Mouse (Mus musculus): ENCODE results near the gene Arhgdig. TPM values are rescaled to one million over a fixed set of nuclear protein-coding genes. Genes with fewer than 3 reads are reported as not detected.

The Arhgdig gene
- polyA plus RNA-seq, 1 experiment = 3.2 TPM

DNA sequence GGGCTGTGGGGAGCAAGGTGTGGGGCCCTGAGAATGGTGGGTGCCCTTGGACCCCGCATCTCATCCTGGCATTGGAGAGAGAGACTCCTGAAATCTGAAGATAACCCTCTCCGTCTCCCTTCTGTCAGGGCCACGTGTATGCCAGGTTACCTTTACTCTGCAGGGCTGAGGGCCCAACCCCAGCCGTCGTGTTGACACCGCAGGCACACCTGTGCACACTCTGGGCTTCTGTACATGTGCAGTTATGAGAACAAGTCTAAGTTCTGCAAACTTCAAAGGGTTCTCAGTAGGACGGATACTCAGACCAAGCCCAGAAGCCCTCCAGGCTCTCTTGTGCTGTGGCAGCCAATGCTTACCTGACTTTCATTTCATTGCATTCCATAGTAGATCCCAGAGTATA is 4.7 kb upstream of the Arhgdig start:
- Histone ChIP-seq H3K4me3 (ENCODE audit: low read depth, low read length) (no peak overlapping the region), H3K36me3 (ENCODE audit: control insufficient read depth, insufficient read depth, low read length) (peaks cover 45% of the 10 kb centered on the region), H3K4me1 (ENCODE audit: control insufficient read depth, insufficient read depth, insufficient read length, low read length) (no peaks in the 10 kb centered on the region), H3K27me3 (ENCODE audit: control insufficient read depth, insufficient read depth, low read length) (no peaks in the 10 kb centered on the region), H3K27ac (ENCODE audit: insufficient read depth, low read depth, low read length) (no peak overlapping the region)
- TF ChIP-seq CTCF (IDR thresholded peaks at IDR 0.05; ENCODE audit: extremely low read depth, insufficient read length, insufficient replicate concordance, low read depth, low read length) = no peak
- no peak for TF ChIP-seq POLR2A (IDR thresholded peaks at IDR 0.05; ENCODE audit: low read depth, low read length)
- 72% methylated on average over 7 of the region's 7 CpGs for WGBS

DNA sequence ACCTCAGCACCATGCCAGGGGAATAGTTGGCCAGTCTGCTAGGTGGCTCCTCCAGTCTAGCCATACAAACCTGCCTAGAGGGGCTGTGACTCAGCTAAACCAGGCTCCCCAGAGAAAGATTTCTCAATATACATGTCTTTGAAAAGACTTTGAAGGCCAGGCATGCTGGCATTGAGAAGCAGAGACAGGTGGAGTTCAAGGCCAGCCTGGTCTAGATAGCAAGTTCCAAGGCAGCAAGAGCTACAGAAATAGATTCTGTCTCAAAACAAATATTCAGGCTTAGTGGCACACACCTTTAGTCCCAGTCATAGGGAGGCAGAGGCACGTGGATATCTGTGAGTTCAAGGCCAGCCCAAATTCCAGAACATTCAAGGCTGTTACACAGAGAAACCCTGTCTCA is 1.2 kb downstream of the Arhgdig start:
- Histone ChIP-seq H3K4me1 (ENCODE audit: control insufficient read depth, insufficient read depth, insufficient read length, low read length) (no peaks in the 10 kb centered on the region; the same call in 1 of the 2 replicates), H3K36me3 (ENCODE audit: control insufficient read depth, insufficient read depth, low read length) (no peaks in the 10 kb centered on the region), H3K27ac (ENCODE audit: insufficient read depth, low read depth, low read length) (no peak overlapping the region), H3K27me3 (ENCODE audit: control insufficient read depth, insufficient read depth, low read length) (0 out of 2 replicates have a peak, but pooled peaks cover under 1% of the 10 kb centered on the region), H3K4me3 (ENCODE audit: low read depth, low read length) (no peak overlapping the region)
- no peak for TF ChIP-seq CTCF (IDR thresholded peaks at IDR 0.05; ENCODE audit: extremely low read depth, insufficient read length, insufficient replicate concordance, low read depth, low read length)
- TF ChIP-seq POLR2A (IDR thresholded peaks at IDR 0.05; ENCODE audit: low read depth, low read length) = no peak
- 31% methylated on average over 1 of the region's 1 CpGs for WGBS

DNA sequence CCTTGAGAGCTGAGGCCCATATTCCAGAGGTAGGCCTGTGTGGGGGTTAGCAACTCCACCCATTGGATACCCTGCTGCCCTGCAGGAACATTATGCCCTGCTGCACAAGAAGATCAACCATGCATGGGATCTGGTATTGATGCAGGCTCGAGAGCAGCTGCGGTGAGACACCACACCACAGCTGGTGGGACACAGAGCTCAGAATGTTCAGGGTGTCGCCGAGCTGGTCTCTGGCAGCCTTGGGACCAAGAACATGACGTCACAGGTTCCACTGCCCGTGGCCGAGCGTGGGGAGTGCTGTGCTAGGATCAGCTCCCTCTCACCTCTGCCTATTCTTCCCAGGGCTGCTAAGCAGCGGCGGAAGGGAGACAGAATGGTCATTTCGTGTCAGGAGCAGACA is 2.8 kb downstream of the Arhgdig start:
- H3K27me3 ChIP-seq (ENCODE audit: control insufficient read depth, insufficient read depth, low read length) = 0 out of 2 replicates have a peak, but pooled peaks cover 8% of the 10 kb centered on the region
- 71% methylated on average over 11 of the region's 11 CpGs for WGBS
- no peak overlapping the region for H3K27ac ChIP-seq (ENCODE audit: insufficient read depth, low read depth, low read length)
- no peaks in the 10 kb centered on the region for H3K36me3 ChIP-seq (ENCODE audit: control insufficient read depth, insufficient read depth, low read length)
- TF ChIP-seq POLR2A (IDR thresholded peaks at IDR 0.05; ENCODE audit: low read depth, low read length) (no peak), CTCF (IDR thresholded peaks at IDR 0.05; ENCODE audit: extremely low read depth, insufficient read length, insufficient replicate concordance, low read depth, low read length) (no peak)
- H3K4me3 ChIP-seq (ENCODE audit: low read depth, low read length) = no peak overlapping the region
- H3K4me1 ChIP-seq (ENCODE audit: control insufficient read depth, insufficient read depth, insufficient read length, low read length) = peaks cover 3% of the 10 kb centered on the region

DNA sequence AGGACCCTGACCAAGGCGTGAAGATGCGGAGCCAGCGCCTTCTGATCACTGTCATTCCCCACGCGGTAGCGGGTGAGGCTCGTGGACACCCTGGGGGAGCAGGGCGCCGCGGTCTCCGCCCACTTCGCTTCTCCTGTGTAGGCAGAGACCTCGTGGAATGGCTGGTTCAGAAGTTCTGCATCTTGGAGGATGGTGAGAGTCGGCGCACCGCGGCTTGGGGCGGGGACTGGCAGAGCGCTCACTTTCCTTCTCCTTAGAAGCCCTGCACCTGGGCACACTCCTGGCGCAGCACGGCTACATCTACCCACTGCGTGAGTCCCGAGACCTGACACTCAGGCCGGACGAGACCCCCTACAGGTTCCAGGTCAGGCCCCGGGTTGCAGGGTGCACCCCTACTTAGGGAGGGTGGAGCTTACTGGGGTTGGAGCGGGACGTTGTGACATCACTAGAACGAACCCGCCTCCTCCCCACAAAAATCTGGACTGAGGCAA is 4.2 kb downstream of the Arhgdig start:
- Histone ChIP-seq H3K4me1 (ENCODE audit: control insufficient read depth, insufficient read depth, insufficient read length, low read length) (peaks cover 3% of the 10 kb centered on the region), H3K27ac (ENCODE audit: insufficient read depth, low read depth, low read length) (no peak overlapping the region), H3K36me3 (ENCODE audit: control insufficient read depth, insufficient read depth, low read length) (no peaks in the 10 kb centered on the region), H3K4me3 (ENCODE audit: low read depth, low read length) (peak overlapping the region; percentile 73), H3K27me3 (ENCODE audit: control insufficient read depth, insufficient read depth, low read length) (0 out of 2 replicates have a peak, but pooled peaks cover 8% of the 10 kb centered on the region)
- TF ChIP-seq POLR2A (IDR thresholded peaks at IDR 0.05; ENCODE audit: low read depth, low read length) (no peak), CTCF (IDR thresholded peaks at IDR 0.05; ENCODE audit: extremely low read depth, insufficient read length, insufficient replicate concordance, low read depth, low read length) (no peak)
- WGBS = 1% methylated on average over 30 of the region's 30 CpGs

DNA sequence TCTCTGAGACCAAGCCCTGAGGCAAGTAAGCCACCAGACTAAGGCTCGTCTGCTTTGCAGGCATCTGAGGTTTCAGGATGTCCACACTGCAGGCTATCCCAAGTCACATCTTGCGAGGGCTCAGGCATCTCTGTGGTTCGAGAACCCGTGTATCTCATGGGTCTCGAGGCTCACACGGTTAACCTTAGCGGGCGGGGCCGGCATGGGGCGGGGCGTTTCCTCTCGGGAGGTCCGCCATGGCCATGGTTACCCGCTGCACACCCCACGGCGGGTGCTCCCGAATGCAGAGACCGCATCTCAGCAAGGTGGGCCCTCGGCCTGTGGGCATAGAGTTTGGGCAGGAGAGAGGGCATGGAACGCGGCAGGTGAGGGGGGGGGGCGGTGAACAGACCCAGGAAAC is 4.8 kb downstream of the Arhgdig start, which contains the start of gene Rgs11:
Gene Rgs11, plus strand, starts transcription at position 215 of the 400 bp plus-strand sequence.
- 0 out of 2 replicates have a peak, but pooled peaks cover 8% of the 10 kb centered on the region for H3K27me3 ChIP-seq (ENCODE audit: control insufficient read depth, insufficient read depth, low read length)
- H3K36me3 ChIP-seq (ENCODE audit: control insufficient read depth, insufficient read depth, low read length) = no peaks in the 10 kb centered on the region; the same call in 1 of the 2 replicates
- no peak within 1 kb of the TSS for H3K27ac ChIP-seq (ENCODE audit: insufficient read depth, low read depth, low read length)
- 2% methylated on average over 22 of the region's 22 CpGs for WGBS
- peaks cover 3% of the 10 kb centered on the region for H3K4me1 ChIP-seq (ENCODE audit: control insufficient read depth, insufficient read depth, insufficient read length, low read length)
- TF ChIP-seq POLR2A (IDR thresholded peaks at IDR 0.05; ENCODE audit: low read depth, low read length) = no peak
- no peak for TF ChIP-seq CTCF (IDR thresholded peaks at IDR 0.05; ENCODE audit: extremely low read depth, insufficient read length, insufficient replicate concordance, low read depth, low read length)
- peak within 1 kb of the TSS; percentile 73 for H3K4me3 ChIP-seq (ENCODE audit: low read depth, low read length)

DNA sequence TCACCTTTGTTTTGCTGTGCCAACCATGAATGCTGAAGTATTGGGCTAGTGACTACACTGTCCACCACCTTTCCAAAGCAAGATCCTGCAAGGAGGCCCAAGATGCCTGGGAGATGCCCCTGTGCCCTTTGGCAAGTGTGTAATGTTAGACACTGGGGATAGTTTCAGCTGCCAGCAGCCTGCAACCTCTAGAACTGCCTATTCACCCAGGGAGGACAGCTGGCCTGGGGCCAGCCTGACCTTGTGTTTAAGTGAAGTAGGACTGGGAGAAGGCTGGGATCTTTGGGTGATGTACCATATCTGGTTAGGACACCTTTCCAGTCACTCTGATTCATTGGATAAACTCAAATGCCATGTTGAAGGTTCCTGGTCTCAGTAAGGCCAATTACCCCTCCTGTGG is 5.6 kb downstream of the Arhgdig start:
- Histone ChIP-seq H3K36me3 (ENCODE audit: control insufficient read depth, insufficient read depth, low read length) (no peaks in the 10 kb centered on the region; the same call in 1 of the 2 replicates), H3K27ac (ENCODE audit: insufficient read depth, low read depth, low read length) (no peak overlapping the region), H3K27me3 (ENCODE audit: control insufficient read depth, insufficient read depth, low read length) (0 out of 2 replicates have a peak, but pooled peaks cover 8% of the 10 kb centered on the region), H3K4me1 (ENCODE audit: control insufficient read depth, insufficient read depth, insufficient read length, low read length) (peaks cover 3% of the 10 kb centered on the region), H3K4me3 (ENCODE audit: low read depth, low read length) (no peak overlapping the region)
- no peak for TF ChIP-seq CTCF (IDR thresholded peaks at IDR 0.05; ENCODE audit: extremely low read depth, insufficient read length, insufficient replicate concordance, low read depth, low read length)
- no peak for TF ChIP-seq POLR2A (IDR thresholded peaks at IDR 0.05; ENCODE audit: low read depth, low read length)

DNA sequence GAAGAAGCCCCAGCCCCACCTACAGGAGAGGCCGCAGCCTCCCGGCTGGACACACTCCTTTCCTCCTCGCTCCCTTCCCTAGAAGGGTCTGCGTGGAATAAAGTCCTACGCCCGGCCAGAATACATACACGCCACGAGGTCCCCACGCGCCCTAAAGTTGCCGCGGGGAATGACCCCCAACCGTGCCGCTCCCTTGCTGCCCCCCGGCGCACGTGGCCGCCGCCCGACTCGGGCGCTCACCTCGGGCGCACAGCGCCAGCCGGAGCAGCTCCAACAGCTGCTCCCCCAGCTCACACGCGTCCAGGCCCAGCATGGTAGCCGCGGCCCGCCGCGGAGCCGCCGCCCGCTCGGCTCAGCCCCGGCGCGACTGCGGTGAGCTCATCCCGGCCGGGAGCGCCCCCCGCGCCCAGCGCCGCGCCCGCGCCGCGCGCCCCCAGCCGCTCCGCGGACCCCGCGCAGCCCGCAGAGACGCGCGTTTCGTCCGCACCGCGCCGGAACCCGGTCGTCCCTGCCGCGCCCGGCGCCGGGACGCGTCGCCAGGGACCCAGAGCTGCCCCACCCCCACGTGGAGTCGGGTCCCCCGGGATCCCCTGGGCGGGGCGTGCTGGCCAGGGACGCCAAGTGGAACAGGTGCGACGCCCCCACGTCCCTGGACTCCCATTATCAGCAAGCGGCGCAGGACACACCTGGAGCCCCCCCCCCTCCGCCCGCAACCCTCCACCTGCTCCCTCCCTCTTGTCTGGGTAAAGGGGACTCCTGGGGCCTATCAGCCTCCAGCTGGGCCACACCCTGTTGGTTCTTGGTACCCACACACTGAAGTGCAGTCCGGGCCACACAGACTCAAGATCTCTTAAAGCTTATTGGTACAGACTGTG is 6.5 kb downstream of the Arhgdig start:
- no peak overlapping the region for H3K27ac ChIP-seq (ENCODE audit: insufficient read depth, low read depth, low read length)
- peaks cover 3% of the 10 kb centered on the region for H3K4me1 ChIP-seq (ENCODE audit: control insufficient read depth, insufficient read depth, insufficient read length, low read length)
- H3K4me3 ChIP-seq (ENCODE audit: low read depth, low read length) = peak overlapping the region; percentile 60
- TF ChIP-seq POLR2A (IDR thresholded peaks at IDR 0.05; ENCODE audit: low read depth, low read length) = no peak
- no peaks in the 10 kb centered on the region; the same call in 1 of the 2 replicates for H3K36me3 ChIP-seq (ENCODE audit: control insufficient read depth, insufficient read depth, low read length)
- 3% methylated on average over 87 of the region's 92 CpGs for WGBS
- H3K27me3 ChIP-seq (ENCODE audit: control insufficient read depth, insufficient read depth, low read length) = 0 out of 2 replicates have a peak, but pooled peaks cover 8% of the 10 kb centered on the region
